Mouse (Mus musculus) natural killer cell, adult 2 months (primary cell): ENCODE results near the gene Arg1.

Experiments
- DNase-seq, 2 experiments: peaks; one replicate each; pipeline ENCODE4 v3.0.0; 2022; ENCODE audit warnings: low spot score in 2 of 2

Arg1 gene

DNA sequence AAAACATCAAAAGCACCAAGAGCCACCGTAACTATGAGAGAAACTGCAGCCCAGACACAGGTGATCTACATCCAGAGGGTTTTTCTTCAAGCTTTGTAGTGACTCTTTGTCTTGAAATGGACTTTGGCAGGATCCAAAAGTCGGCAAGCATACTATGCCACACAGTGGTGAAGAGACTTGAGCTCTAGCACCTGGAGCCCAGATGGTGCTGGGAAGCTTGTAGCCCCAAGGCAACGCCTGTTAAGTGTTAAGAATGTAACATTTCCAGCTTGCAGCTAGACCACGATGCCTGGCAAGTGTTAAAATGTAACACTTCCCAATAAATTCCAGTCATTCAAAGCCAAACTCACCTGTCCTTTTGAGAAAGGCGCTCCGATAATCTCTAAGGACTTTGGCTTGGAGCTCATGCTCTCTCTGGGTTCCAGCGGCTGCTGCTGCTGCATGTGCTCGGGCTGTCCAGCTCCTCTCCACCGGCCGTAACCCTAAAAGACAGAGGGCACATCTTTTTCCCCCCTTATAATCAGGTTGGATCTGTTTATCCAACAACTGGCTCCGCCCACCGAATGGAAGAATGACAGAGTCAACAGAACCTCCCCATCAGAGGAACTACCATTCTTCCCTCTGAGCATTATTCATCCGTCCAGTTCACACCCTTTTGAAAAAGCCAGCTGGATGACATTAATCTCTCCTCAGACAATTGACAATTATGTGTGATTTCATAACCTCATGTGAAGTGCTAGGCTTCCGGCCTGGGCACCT is at the start of gene Arg1:
Gene Arg1, minus strand, starts transcription at position 523 of the 759 bp plus-strand sequence.
- no peak for DNase-seq

- no peak for DNase-seq
These were observed 46.7 kb upstream of the Arg1 start for GRCm38 (mm10) chr10:24973845-24974514.

- no peak for DNase-seq
These were observed 46.1 kb upstream of the Arg1 start for GRCm38 (mm10) chr10:24973385-24973784.

- DNase-seq: no peak
These were observed 45.6 kb upstream of the Arg1 start for GRCm38 (mm10) chr10:24972923-24973322.

DNA sequence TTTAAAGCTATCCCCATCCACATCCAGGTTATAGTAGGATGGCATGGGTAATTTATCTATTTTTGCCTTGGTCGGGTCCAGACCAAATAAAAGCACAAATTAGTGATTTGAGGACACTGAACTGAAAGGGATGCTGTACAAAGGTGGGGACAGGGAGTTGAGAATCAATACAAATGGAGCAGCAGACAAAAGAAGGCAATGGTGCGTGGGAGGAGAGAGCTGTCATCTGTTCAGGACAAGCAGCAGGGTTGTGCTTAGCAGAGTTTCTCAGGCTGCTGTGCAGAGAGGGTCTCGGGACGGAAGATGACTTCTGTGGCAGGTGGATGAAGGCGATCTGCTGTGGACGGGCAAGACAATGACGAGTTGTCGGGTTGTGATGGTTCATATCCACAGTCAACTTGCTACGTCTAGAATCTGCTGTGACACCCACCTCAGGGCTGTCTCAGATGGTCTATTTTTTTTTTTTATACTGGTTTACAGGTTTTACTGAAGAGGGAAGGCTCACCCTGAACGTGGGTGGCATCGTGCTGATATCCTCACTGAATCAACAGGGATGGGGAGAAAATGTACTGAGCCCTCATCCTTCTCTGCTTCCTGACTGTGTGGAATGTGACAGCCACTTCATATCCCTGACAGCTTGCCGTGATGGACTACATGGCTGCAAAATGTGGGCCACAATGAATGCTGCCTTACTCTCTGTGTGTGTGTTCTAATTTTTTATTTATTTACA is 38.7 kb upstream of the Arg1 start:
- DNase-seq: no peak

GRCm38 (mm10) chr10:24961889-24962288 is 34.6 kb upstream of the Arg1 start:
- DNase-seq: no peak

DNA sequence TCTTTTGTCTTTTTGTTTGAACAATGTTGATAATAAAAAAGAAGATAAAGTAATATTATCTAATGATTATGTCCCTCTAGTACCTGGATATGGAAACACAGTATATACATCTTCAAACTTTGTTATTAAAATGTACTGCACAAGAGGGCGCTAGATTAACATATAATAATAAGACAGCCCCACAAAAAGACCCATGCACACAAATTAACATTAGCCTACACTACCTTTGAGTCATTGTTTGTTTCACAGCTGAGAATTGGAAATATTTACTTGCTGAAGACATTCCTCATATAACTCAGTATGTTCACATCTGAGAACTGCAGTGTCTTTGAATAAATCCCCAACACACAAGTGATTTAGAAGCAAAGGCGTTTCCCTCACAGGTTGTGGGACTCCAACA is 33.8 kb upstream of the Arg1 start:
- DNase-seq: no peak

DNA sequence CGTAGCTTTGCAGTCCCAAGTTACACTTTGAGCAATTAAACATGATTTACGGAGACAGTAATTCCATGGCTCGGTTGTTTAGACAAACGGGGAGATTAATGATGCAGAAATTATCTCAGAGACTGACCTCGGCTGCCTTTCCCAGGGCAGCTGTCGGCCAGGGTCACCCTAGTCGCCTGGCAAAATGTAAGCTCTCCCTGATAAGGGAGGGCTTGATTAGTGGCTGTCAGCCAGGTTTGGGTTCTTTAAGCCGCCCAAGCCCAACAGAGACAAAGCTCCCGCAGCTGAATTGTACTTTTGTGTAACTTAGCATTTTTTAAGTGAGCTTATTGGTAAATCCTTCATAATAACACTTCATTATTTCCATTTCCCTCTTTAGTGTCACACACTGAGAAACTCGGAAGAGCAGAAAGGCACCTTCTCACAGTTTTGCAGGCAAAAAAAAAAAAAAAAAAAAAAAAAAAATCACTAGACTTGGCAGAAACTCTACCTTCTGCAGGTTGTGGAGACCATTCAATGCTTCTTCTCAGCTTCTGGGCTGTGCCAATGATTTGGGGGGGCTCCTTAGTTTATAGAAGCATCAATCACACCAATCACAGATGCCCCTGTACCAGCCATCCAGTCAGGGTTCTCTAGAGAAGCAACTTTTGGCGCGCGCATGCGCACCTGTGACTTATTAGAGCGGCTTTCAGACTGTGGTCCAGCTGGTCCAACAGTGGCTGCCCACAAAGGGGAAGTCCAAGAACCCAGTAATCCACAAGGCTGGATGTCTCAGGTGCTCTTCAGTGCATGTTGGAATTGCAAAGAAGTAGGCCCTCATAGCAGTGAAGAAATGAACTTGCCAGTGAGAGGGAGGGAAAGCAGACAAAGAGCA is 32.0 kb upstream of the Arg1 start:
- DNase-seq: no peak

DNA sequence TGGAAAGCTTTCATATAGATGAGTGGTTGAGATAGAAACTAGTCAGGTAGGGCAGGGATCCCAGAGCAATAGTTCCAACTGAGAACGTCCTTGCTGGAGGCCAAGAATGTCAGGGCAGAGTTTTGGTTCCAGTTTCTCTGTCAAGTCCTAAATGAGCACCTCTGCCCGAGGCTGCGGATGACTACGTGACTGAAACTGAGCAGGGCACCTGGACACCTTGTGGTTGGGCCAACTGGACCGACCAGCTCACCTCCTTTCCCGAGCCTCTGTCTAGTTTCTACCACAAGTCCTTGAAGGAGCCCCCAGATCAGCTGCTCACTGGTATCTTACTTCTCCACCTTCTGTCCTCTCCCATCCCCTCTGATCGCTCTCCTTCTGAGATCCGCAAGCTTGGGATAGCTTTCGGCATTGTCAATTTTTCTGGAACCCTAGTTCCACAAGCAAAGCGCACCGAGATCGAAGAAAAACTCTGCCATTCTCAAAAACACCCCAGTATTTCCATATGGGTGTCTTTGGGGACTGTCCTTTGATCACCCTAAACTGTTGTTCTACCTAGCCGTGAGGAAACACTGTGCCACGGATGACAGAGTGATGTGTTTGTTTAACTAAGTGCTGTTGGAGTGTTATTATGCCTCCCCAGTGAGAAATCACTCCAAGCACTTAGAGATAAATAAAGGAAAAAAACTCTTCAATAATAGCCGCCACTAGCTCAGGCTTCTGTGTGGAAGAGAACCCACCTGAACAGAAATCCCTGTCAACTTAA is 31.2 kb upstream of the Arg1 start:
- no peak for DNase-seq

- no peak for DNase-seq
These were observed 26.6 kb upstream of the Arg1 start for GRCm38 (mm10) chr10:24953876-24954275.

GRCm38 (mm10) chr10:24952549-24952948 is 25.3 kb upstream of the Arg1 start:
- no peak for DNase-seq

DNA sequence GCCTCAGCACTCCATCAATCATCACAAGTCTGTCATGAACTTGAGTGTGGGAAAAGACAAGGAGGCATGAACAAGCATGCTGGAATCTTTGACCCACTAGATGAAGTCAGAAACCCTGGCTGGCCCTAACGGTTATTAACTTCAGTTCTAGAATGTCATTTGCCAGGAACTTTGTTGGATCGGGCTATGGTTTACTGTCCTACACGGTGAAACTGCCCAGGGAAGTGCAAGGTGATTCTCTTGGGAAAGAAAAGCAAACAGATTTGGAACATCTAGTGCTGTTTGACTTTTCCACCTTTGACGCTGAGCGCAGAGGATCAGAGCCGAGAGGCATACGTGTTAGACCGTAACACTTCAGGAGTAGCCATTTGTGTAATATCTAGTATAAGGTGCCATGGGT is 24.3 kb upstream of the Arg1 start:
- no peak for DNase-seq

DNA sequence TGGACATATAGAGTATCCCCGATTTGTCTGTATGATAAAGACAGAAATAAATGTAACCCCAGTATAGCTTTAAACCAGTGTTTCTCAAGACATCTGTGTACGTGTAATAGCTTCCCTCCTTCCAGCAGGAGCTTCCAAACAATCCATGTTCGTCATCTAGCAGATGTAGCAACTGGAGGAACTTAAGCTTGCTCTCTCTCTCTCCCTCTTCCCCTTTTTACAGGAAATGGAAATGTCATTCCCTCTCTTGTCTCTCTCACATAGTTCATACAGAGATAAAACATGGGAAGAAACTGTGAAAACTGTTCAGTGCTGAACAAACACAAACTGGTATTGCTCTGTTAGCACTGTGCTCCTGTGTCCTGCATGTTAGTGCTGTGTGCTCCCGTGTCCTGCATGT is 22.9 kb upstream of the Arg1 start:
- no peak for DNase-seq

DNA sequence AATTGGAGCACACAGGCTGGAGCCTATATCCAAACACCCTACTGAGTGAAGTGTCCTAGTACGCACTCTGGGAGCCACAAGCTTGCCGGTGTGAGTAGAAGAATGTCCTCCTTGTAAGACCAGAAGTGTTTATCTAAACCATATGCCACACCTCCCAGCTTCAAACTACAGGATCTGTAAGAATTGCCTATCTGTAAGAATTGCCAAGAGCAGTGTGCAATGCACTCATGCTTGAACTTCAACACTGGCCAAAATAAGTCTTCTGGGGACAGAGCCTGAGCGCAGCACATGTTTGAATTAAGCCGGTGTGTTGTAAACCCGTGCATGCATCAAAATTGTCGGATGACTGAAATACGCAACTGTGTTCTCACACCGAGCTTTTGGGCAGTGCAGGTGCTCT is 21.0 kb upstream of the Arg1 start:
- DNase-seq: no peak

DNA sequence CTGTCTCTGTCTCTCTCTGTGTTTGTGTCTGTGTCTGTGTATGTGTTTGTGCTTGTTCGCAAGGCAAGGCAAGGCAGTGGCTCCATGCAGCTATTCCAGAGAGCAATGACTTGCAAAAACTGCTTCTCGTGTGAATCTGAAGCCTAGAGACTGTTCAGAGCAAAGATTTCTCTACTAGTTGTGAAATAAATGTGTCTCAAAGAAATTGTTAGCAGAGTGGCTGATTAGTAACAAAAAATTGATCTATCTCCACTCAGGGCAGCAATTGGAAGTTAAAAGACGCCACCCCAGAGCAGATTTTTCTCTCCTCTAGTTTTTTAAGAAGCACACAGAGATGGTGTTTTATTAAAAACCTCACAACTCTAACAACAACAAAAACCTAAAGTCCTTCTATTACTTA is 20.6 kb upstream of the Arg1 start:
- DNase-seq: no peak

DNA sequence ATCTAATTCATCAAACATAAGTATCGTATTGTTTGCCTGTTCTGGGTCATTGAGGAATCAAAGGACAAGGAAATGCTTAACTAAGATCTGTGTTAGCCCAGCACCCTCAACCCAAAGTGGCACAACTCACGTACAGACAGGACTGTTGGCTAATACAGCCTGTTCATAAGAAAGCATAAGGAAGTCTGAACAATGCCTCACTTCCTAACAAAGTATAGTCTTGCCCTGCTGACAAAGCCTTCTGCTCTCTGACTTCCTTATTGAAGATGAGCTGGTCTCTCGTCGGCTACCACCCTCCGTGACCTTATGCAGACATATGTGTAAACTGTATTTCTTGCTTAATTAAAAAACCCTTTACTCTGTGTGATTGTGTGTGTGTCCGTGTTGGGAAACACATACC is 2.9 kb upstream of the Arg1 start:
- DNase-seq: no peak

- DNase-seq: no peak
These were observed 788 bp upstream of the Arg1 start for GRCm38 (mm10) chr10:24928072-24928471.

DNA sequence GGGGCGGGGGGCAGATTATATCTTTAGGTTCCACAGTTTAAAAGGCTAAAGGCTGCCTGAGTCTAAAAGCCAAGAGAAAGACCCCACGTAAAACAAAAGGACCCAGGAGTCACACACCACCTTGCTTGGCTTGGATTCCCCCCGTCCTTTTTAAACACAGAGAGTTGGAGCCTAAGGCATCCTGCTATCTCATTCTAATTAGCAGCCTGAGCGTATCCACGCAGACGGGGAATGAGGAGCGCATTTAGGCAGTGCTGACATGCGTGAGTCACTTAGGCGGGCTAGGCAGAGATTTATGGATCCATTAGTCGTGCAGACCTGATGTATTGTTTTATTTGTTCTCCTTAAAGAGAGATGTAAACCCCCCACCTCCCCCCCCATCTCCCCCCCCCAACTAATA is 904 bp downstream of the Arg1 start:
- no peak for DNase-seq

DNA sequence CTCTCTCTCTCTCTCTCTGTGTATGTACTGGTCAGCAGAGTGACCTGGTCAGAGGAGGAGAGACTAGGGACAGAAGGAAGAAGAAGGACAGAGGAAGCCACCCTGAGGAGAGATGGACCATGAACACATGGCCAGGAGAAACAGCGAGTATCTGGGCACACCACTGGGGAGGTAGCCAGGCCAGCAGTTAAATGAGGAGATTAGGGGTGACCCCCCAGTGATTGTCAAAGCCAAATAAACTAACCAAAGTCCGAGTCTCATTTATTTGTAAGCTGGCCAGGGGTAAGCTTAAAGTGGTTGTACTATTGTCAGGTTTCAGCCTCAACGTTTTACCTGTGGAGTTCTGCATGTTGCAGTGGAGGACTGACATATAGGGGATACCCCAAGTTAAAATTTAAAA is 3.0 kb downstream of the Arg1 start:
- DNase-seq: no peak

DNA sequence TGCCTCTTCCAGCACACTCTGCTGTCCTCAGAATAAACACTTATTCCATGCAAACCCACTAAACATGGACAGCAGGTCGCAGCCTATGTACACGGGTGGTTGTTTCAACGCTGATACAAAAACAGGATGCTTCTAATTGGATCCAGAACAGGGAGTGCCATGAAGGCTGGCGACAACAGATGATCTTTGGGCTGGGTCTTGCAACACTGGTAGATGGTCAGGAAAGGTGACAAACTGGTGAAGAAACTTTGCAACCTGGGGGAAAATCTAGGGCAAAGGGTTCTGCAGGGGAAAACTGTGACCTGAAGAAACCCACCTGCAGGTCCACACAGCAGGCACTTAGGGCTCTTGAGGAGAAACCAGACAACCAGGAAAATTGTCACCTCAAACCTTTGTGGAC is 4.3 kb downstream of the Arg1 start:
- DNase-seq: no peak

- DNase-seq: no peak
These were observed 11.8 kb downstream of the Arg1 start for GRCm38 (mm10) chr10:24915486-24915885.
